17 mouse cellular contexts compared by ENCODE assay signal in the genomic region with DNA sequence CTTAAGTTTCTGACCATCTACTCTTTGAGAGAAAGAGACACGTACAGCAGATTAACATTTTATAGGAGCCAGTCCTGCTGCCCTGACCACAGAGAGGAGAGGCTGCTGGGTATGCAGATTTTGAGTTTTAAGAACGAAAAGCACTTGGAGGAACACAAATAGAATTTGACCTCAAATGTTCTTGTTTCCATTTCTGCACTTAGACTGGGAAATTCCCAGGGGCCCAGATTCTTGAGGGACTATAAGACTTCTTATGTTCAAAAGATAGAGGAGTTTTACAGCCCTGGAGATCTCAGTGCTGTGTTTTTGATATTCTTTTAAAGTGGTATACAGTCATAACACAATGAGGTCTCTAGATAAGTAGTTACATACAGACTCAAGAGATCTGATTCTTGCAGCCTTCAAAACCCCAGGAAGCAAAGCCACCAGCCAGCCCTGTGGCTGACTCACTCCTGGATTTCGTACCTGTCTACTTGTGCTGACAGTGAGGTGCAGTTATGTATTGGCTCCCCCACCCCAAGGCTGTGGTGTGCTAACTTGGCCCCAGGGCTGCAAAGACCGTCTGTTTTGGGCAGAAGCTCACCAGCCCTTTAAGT. TPM values are rescaled to one million over a fixed set of nuclear protein-coding genes. Genes with fewer than 3 reads are reported as not detected.
A peak's percentile ranks its signal among the peaks of the same experiment; 100 is the strongest.
DNase-seq lines count a peak whose midpoint lies in the region; ATAC-seq and TF ChIP-seq lines count a peak whose summit lies in the region.
"Had no signal": no experiment of that assay in that cellular context is flagged by ENCODE, and none has a peak within 500 bp of the region (broad histone marks: within the 10 kb centered on the region; RNA-seq: fewer than 3 reads in every experiment).

No protein-coding gene starts in this region.

- H3K27ac ChIP-seq in gastrocnemius, adult 2 months, result peak overlapping the region; percentile 88
- H3K27ac ChIP-seq in testis, adult 2 months (ENCODE audit: control insufficient read depth, insufficient read depth, low read depth, low read length), result peak overlapping the region; percentile 45; the same call in 1 of the 2 replicates
- peak overlapping the region; percentile 75 for H3K27ac ChIP-seq in intestine, postnatal 0 days (ENCODE audit: low read depth, low read length)
- H3K27ac ChIP-seq in small intestine, adult 2 months (ENCODE audit: insufficient read depth, low read depth, low read length), result peak overlapping the region; percentile 94
- H3K27ac ChIP-seq in forebrain, embryonic 14.5 days (ENCODE audit: low read depth, low read length), result no peak overlapping the region
- H3K27ac ChIP-seq: embryonic facial prominence, embryonic 15.5 days; hindbrain, embryonic 12.5 days; limb, embryonic 10.5 days; midbrain, embryonic 12.5 days had no signal

- no peak overlapping the region for H3K4me2 ChIP-seq in intestine, postnatal 0 days (replicated peaks; ENCODE audit: low read depth)
- H3K4me2 ChIP-seq in forebrain, embryonic 14.5 days (ENCODE audit: low read length), result no peak overlapping the region
- H3K4me2 ChIP-seq: embryonic facial prominence, embryonic 15.5 days; hindbrain, embryonic 12.5 days; midbrain, embryonic 12.5 days had no signal

- DNase-seq in gastrocnemius, adult 2 months, result no peak
- DNase-seq in gastrocnemius, postnatal 25 days, result no peak
- no peak for DNase-seq in testis, postnatal 14 days (ENCODE audit: low spot score)
- no peak for DNase-seq in forebrain, embryonic 14.5 days (ENCODE audit: low spot score)
- DNase-seq: adrenal gland, postnatal 36 days; cerebellum, adult 11 months; forebrain, postnatal 0 days; gastrocnemius, postnatal 14 days; lung, postnatal 10 days had no signal

- no peak for TF ChIP-seq CTCF in gastrocnemius, adult 2 months (IDR thresholded peaks at IDR 0.05)
- no peak for TF ChIP-seq CTCF in testis, adult 2 months (IDR thresholded peaks at IDR 0.05; ENCODE audit: control insufficient read depth, insufficient read depth, insufficient replicate concordance, low read depth, low read length)
- TF ChIP-seq CTCF in intestine, postnatal 0 days (IDR thresholded peaks at IDR 0.05; ENCODE audit: low read depth), result no peak
- TF ChIP-seq CTCF in small intestine, adult 2 months (IDR thresholded peaks at IDR 0.05; ENCODE audit: extremely low read depth, insufficient read length, insufficient replicate concordance, low read depth, low read length), result no peak

- no peaks in the 10 kb centered on the region for H3K9me3 ChIP-seq in intestine, postnatal 0 days (ENCODE audit: control insufficient read depth)
- H3K9me3 ChIP-seq in forebrain, embryonic 14.5 days (replicated peaks; ENCODE audit: control insufficient read depth, low read length), result no peaks in the 10 kb centered on the region
- H3K9me3 ChIP-seq: embryonic facial prominence, embryonic 15.5 days; hindbrain, embryonic 12.5 days; limb, embryonic 10.5 days; midbrain, embryonic 12.5 days had no signal

- 39% methylated on average over 4 of the region's 4 CpGs for WGBS in intestine, postnatal 0 days
- WGBS in small intestine, adult 2 months, result 38% methylated on average over 4 of the region's 4 CpGs
- WGBS in forebrain, embryonic 14.5 days, result 82% methylated on average over 4 of the region's 4 CpGs

- intact Hi-C loops in gastrocnemius, adult 2 months (cut with DNase I), result loop anchor here (2.0 to 5.0 kb wide), 2 partner anchors 28 to 42 kb away; no protein-coding TSS in a partner anchor

- TF ChIP-seq POLR2A in testis, adult 2 months (IDR thresholded peaks at IDR 0.05; ENCODE audit: control insufficient read depth, low read depth, low read length), result no peak
- TF ChIP-seq POLR2A in small intestine, adult 2 months (IDR thresholded peaks at IDR 0.05; ENCODE audit: low read depth, low read length), result no peak

- ATAC-seq in intestine, postnatal 0 days, result peak; percentile 41
- no peak for ATAC-seq in megakaryocyte progenitor cell, adult 5-6 weeks (replicated peaks; ENCODE audit: poor library complexity)
- ATAC-seq in forebrain, embryonic 14.5 days, result no peak
- ATAC-seq: forebrain, postnatal 0 days had no signal

- no peak overlapping the region for H3K9ac ChIP-seq in intestine, postnatal 0 days (ENCODE audit: low read depth, low read length)
- H3K9ac ChIP-seq in forebrain, embryonic 14.5 days (ENCODE audit: low read length), result no peak overlapping the region
- H3K9ac ChIP-seq: embryonic facial prominence, embryonic 15.5 days; forebrain, postnatal 0 days; hindbrain, embryonic 12.5 days; midbrain, embryonic 12.5 days had no signal

- peaks cover 6% of the 10 kb centered on the region for H3K4me1 ChIP-seq in testis, adult 2 months (ENCODE audit: control insufficient read depth, insufficient read depth, low read length)
- H3K4me1 ChIP-seq in intestine, postnatal 0 days (replicated peaks; ENCODE audit: control insufficient read depth, insufficient read depth, low read length), result peaks cover 33% of the 10 kb centered on the region
- peaks cover 54% of the 10 kb centered on the region for H3K4me1 ChIP-seq in small intestine, adult 2 months (ENCODE audit: control insufficient read depth, insufficient read depth, insufficient read length, low read length)
- peaks cover 40% of the 10 kb centered on the region for H3K4me1 ChIP-seq in forebrain, embryonic 14.5 days (ENCODE audit: control insufficient read depth, insufficient read depth, low read length)

- H3K36me3 ChIP-seq in testis, adult 2 months (ENCODE audit: control insufficient read depth, insufficient read depth, low read length), result no peaks in the 10 kb centered on the region
- H3K36me3 ChIP-seq in intestine, postnatal 0 days (ENCODE audit: control insufficient read depth, insufficient read depth), result peaks cover 20% of the 10 kb centered on the region; the same call in 1 of the 2 replicates
- peaks cover 17% of the 10 kb centered on the region for H3K36me3 ChIP-seq in small intestine, adult 2 months (ENCODE audit: control insufficient read depth, insufficient read depth, low read length)
- H3K36me3 ChIP-seq in forebrain, embryonic 14.5 days (ENCODE audit: control insufficient read depth, insufficient read depth, low read length), result peaks cover 6% of the 10 kb centered on the region; the same call in 1 of the 2 replicates

- H3K4me3 ChIP-seq in gastrocnemius, adult 2 months, result no peak overlapping the region
- no peak overlapping the region for H3K4me3 ChIP-seq in testis, adult 2 months (ENCODE audit: control insufficient read depth, low read depth, low read length)
- no peak overlapping the region for H3K4me3 ChIP-seq in intestine, postnatal 0 days (ENCODE audit: low read depth, low read length)
- H3K4me3 ChIP-seq in small intestine, adult 2 months (ENCODE audit: low read depth, low read length), result no peak overlapping the region
- H3K4me3 ChIP-seq in forebrain, embryonic 14.5 days (ENCODE audit: low read depth, low read length), result no peak overlapping the region
- H3K4me3 ChIP-seq: embryonic facial prominence, embryonic 15.5 days; hindbrain, embryonic 12.5 days; limb, embryonic 10.5 days; midbrain, embryonic 12.5 days had no signal

- no peaks in the 10 kb centered on the region for H3K27me3 ChIP-seq in testis, adult 2 months (ENCODE audit: control insufficient read depth, insufficient read depth, low read length)
- H3K27me3 ChIP-seq in intestine, postnatal 0 days (replicated peaks; ENCODE audit: control insufficient read depth, insufficient read depth, low read length), result no peaks in the 10 kb centered on the region
- H3K27me3 ChIP-seq in small intestine, adult 2 months (ENCODE audit: control insufficient read depth, insufficient read depth, low read length), result no peaks in the 10 kb centered on the region
- no peaks in the 10 kb centered on the region for H3K27me3 ChIP-seq in forebrain, embryonic 14.5 days (replicated peaks; ENCODE audit: control insufficient read depth, insufficient read depth, low read length)
- H3K27me3 ChIP-seq: embryonic facial prominence, embryonic 15.5 days; hindbrain, embryonic 12.5 days; midbrain, embryonic 12.5 days had no signal

RNA-seq across cellular contexts. Expression of gene Fam53b, which starts 48.7 kb away (rescaled TPM):
- total RNA-seq in gastrocnemius, adult 2 months (2021), result 10 to 100 TPM; 15.3 to 27.4 TPM
- 10 to 100 TPM; 17.0 to 19.0 TPM for total RNA-seq in gastrocnemius, postnatal 25 days (2021)
- 6.1 and 7.8 TPM in 2 replicates for polyA plus RNA-seq in testis, adult 2 months (2012; rRNA removed)
- 13.5 and 17.3 TPM in 2 replicates for polyA plus RNA-seq in intestine, postnatal 0 days (2015; fragmentation: Nextera tagmentation; extraction: Ambion mirVana)
- 24.6 and 55.7 TPM in 2 replicates for polyA plus RNA-seq in small intestine, adult 2 months (2012; rRNA removed)
- 16.0 and 21.5 TPM in 2 replicates for total RNA-seq in megakaryocyte progenitor cell, adult 5-6 weeks (2015)
- 12.2 and 15.9 TPM in 2 replicates for total RNA-seq in megakaryocyte progenitor cell, adult 5-6 weeks (2017)
- 17.1 and 25.1 TPM in 2 replicates for polyA plus RNA-seq in forebrain, embryonic 14.5 days (2014; fragmentation: Nextera tagmentation; extraction: Ambion mirVana)
